Mouse (Mus musculus): Measurements from ENCODE around the gene Atp6v0b.

DNA sequence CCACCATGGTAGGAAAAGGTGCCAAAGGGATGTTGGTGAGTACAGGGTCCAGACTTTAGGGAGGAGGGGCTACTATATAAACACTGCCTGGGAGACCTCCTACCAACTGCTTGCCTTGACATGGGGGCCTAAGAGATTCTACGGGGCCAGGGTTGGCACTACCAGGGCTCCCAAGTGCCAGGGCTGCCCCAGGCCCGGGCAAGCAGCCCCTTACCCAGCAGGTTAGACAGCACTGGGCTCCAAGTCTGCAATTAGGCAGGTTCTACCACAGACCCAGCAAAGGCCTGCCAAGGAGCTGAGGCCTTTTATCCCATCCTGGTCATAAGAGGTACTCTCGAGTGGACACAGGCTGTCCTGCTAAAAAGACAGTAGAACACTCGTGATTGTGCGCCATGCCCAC, 44.0 kb downstream of the Atp6v0b start:
- TF ChIP-seq CTCF (IDR thresholded peaks at IDR 0.05; ENCODE audit: low read depth, low read length), result no peak
- no peak for TF ChIP-seq POLR2A (IDR thresholded peaks at IDR 0.05; ENCODE audit: insufficient read depth, low read length)
- no peak for TF ChIP-seq EP300 (IDR thresholded peaks at IDR 0.05; ENCODE audit: insufficient read depth, low read depth, low read length)
